Mouse (Mus musculus): ENCODE measurements around the gene C1qtnf4. TPM values are rescaled to one million over a fixed set of nuclear protein-coding genes. Genes with fewer than 3 reads are reported as not detected.

The C1qtnf4 gene
- total RNA-seq (2015; ENCODE audit: low replicate concordance) (not detected in 2 replicates), total RNA-seq (2017; ENCODE audit: low replicate concordance) (not detected in 2 replicates)

DNA sequence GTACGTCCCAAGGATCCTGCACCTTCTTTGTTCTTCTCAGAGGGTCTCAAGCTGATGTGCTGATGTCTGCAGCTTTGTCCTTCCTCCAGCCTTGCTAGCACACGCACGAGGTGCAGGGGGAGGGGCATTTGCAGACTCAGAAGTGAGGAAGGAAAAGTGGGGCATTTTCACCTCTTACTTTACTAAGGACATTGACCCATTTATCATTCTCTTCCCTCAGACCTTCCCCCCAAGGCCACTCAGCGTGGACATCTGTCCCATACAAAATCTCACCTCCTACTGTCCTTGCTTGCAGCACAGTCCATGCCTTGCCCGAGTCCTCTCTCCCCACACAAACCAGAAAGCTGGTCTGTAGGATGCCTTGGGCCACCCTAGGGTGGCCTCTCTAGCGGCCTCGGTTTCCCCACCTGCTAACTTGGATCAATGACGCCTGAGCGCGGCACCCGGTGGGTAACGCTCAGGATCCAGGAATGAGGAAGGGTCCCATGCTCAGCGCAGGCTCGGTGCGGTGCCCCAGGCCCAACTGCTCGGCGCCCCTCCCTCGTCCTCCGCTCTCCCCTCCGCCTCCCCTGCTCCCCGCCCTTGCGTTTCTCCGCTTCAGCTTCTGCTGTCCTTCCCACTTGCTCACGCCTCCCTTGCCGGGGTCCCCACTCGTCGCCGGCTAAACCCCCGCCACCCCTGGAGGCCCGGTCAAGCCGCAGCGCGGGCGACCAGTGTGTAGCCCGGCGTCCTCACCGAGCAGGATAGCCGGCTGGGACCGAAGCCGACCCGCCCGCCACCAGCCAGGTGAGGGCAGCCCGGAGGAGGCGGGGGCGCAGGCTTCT is at the start of gene C1qtnf4:
TSS of gene C1qtnf4 (plus strand) at position 643 of the 824 bp plus-strand sequence.
- ATAC-seq (replicated peaks; ENCODE audit: low FRiP score, poor library complexity, severe bottlenecking) = no peak

DNA sequence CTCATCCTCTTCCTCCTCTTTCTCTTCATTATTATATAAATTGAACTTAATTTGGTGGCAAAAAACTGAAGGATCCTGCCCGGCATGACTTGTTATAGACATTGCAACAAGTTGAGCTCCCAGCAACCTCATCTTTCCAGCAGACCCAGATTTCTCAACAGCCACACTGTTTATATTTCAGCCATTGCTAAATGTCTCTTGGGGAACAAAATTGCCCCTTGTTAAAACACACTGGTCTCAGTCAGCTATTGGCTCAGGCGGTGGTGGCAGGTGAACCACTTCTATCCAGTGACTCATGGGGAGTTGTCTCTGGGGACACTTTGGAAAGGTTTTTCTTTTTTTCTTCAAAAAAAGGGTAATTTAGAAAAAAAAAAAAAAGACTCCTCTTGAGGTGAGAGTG is 47.0 kb upstream of the C1qtnf4 start:
- no peak for ATAC-seq (replicated peaks; ENCODE audit: low FRiP score, poor library complexity, severe bottlenecking)

DNA sequence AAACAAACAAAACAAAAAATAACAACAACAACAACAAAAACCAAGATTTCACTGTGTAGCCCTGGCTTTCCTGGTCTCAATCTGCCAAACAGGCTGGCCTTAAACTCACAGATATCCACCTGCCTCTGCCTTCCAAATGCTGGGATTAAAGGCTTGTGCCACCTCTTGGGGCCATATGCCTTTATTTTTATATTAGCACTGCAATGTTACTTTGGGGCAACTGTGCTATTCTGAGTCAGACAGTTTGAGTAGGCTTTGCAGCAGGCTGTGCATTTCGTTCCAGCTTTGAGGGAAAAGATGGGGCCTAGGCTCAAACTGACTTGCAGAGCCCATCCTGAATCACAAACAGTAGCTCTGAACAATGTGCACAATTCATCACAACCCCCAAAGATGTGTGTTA is 42.0 kb upstream of the C1qtnf4 start:
- ATAC-seq (replicated peaks; ENCODE audit: low FRiP score, poor library complexity, severe bottlenecking) = no peak

DNA sequence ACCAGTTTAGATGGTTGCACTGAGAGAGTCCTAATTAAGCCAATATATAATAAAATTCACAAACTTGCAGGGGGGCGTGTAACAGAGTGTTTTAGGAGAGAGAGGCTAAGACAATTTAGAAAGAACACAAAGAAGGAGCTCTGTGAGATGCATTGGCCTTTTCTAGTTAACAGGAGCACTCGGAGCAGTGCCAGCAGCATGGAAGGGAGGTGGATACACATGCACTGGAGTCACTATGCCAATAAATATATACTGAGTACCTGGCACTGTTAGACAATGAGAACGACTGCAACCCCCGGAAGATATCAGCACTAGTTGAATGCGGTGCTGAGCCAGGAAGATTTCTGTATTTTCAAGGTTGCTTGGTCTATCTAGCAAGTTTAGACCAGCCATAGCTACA is 41.4 kb upstream of the C1qtnf4 start:
- no peak for ATAC-seq (replicated peaks; ENCODE audit: low FRiP score, poor library complexity, severe bottlenecking)

DNA sequence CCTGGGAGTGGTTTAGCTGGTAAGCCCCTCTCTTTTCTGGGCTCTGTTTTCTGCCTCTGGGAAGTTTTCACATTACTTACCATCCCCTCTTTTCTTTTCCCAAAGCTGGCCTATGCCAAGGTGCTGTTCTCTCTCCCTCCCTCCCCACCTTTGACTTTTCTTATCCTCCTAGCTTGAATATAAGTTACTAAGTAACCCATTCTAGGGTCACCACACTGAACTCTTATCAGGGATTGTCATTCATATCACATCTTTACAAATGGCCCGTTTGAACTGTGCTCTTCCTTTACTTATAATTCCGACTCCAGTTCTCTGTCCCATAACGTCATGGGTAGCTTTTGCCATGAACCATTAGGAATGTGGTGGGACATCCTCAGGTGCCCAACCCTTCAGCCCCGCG is 40.4 kb upstream of the C1qtnf4 start:
- no peak for ATAC-seq (replicated peaks; ENCODE audit: low FRiP score, poor library complexity, severe bottlenecking)

DNA sequence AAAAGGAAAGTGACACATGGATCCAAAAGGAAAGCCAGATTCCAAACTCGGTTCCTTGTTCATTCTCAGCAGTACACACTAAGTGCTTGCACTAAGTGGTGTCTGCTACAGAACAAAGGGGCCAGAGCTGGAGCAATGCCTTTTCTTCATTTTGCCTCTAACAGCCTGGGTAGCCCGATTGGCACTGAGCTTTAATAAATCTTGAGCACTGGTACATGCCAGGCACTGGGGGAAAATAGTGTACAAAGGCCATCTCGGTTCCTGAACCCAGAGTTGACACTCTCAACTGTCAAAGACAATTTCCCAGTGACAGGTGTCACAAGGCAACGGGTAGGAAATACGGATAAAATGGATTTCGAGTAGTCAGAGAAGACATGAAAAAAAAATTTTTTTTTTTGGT is 39.5 kb upstream of the C1qtnf4 start:
- no peak for ATAC-seq (replicated peaks; ENCODE audit: low FRiP score, poor library complexity, severe bottlenecking)

DNA sequence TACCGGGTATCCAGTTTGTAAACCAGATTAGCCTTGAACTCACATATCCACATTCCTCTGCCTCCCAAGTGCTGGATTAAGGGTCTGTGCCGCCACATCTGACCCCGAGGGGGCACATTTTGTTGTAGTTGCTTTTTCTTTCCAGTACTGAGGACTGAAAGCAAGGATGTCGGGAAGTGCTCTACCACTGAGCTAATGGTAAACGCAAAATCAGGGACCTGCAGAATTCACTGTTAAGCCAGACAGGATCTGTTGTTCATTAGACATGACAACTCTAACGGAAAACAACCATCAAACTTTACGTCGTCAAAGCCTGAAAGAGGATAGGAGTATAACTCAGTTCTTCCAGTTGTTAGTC is 39.1 kb upstream of the C1qtnf4 start:
- ATAC-seq (replicated peaks; ENCODE audit: low FRiP score, poor library complexity, severe bottlenecking) = peak; percentile 45

DNA sequence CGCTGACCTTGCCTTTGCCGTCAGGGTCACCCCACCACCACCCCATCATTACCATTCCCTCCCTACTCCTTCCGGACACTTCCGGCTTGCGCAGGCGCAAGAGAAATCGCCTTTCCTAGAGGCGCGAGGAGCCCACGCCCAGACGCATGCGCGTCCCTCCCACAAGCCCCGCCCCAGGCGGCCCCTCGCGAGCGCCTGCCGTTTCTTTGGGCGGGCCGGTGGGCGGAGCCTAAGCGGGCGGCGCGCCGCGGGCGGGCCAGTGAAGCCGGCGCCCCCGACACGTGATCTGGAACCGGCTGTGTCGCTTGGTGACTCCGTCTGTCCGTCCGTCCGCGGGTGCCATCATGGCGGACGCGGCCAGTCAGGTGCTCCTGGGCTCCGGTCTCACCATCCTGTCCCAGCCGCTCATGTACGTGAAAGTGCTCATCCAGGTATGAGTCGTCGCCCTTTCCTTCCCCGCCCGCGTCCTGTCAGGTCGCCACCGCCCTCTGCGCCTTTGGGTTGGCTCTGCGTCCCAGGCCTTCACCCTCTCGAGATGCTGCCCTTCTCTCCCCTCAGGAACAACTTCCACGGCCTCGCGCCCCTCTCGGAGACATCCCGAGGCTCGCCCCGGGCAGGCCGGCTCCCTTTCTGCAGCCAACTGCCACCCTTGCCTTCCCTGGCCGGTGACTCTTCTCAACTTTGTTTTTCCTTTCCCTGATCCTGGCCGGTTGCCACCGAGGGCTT is 38.5 kb upstream of the C1qtnf4 start, which contains the start of gene Mtch2:
TSS of gene Mtch2 (plus strand) at position 201 of the 726 bp plus-strand sequence.
- ATAC-seq (replicated peaks; ENCODE audit: low FRiP score, poor library complexity, severe bottlenecking) = peak; percentile 92

DNA sequence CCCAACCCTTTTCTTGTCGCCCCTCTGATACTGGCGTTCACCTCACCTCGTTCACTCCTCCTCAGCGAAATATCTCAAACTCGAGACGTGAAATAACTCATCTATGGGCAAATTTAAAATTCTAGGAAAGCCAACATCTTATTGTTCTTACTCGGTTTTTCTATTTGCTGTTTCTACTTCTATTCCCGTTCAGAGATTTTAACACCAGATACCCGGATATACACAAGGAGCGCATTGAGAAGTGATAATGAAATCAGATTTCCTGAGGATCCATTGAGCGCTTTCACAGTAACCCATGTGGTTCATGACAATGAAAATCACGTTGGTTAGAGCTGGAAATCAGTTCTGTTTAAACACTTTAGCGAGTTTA is 38.0 kb upstream of the C1qtnf4 start:
- ATAC-seq (replicated peaks; ENCODE audit: low FRiP score, poor library complexity, severe bottlenecking) = no peak

DNA sequence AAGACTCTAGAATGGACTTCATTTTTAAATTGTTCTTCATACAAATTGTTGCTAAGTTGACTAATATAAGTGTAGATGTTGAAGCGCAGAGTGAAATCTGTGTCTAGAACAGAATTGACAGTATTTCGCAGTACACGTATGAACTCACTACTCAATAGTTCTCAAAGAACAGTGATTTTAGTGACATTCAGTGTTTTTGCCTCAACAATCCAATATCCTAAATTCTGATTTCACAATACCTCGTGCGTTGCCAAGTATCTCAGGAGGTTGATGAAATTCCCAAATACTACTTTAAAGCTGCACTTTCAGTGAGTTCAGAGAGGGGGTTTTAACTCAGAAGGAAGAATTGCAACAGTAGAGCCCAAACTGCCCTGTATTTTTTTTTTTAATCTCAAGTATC is 37.3 kb upstream of the C1qtnf4 start:
- ATAC-seq (replicated peaks; ENCODE audit: low FRiP score, poor library complexity, severe bottlenecking) = no peak

DNA sequence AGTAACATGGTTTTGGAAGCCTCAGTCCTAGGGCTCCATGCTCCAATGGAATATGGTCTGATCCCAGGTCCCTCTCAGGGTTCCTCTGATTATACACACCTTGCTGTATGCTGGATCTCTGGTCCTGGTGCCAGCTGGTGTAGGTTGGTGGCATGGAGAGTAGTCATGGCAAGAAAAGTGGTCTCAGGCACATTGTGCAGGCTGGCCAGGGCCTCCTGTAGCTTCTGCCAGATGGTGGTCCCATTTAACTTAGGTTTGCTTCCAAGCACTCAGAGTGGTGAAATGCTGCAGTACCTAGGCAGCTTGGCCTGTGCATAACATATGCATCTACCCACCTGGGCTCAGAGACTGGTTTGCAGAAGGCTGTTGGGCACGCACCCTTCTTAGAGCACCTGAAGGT is 35.3 kb upstream of the C1qtnf4 start:
- no peak for ATAC-seq (replicated peaks; ENCODE audit: low FRiP score, poor library complexity, severe bottlenecking)

DNA sequence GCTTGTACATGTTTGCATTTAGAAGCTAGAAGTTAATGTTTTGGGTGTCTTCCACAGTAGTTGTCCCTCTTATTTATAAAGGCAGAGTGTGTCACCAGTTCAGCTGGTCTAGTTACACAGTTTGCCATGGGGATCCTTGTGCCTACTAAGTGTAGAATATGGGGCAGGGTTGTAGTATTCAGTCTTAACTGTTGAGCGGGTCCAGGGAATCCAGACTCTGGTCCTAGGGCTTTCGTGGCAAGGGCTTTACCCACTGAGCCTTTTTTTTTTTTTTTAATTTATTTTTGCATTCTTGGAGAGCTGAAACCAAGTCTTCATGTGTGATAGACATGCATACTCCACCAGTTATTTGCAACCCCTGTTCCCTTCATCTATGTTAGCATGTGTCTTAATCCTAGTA is 24.2 kb upstream of the C1qtnf4 start:
- ATAC-seq (replicated peaks; ENCODE audit: low FRiP score, poor library complexity, severe bottlenecking) = no peak

DNA sequence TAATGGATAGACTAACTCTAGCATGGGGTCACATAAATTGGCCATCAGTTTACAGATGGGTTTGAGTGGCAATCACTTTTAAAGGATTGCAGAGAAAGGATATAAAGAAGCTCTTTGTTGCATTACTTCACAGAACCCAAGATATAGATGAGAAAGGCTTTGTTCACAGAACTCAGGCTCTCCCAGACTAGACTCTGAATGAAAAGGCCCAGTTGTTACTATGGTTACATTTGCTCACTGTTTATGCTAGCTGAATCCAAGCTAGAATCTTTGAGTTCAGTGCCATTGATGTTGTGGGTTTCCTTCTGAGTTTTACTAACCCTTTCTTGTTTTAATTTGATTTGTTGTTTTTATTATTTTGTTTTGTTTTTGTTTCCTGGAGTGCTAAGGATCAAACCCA is 21.5 kb upstream of the C1qtnf4 start:
- no peak for ATAC-seq (replicated peaks; ENCODE audit: low FRiP score, poor library complexity, severe bottlenecking)

DNA sequence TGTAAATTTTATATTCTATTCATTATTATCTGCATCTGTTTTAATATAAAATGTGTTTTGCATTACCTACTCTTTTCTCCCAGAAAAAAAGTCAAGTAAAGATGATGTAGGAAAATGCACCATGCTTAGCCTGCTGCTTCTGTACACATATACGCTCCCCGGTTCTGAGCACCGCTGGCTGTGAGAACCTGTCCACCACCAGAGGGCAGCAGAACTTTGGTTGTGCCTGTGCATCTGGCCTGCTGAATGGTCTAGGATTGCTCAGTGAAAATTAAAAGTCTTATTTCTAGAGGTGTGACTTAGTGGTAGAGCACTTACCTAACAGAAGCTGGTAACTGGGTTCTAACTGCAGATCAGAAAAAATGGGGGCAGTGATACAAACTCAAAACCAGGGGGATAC is 19.1 kb upstream of the C1qtnf4 start:
- peak; percentile 77 for ATAC-seq (replicated peaks; ENCODE audit: low FRiP score, poor library complexity, severe bottlenecking)

DNA sequence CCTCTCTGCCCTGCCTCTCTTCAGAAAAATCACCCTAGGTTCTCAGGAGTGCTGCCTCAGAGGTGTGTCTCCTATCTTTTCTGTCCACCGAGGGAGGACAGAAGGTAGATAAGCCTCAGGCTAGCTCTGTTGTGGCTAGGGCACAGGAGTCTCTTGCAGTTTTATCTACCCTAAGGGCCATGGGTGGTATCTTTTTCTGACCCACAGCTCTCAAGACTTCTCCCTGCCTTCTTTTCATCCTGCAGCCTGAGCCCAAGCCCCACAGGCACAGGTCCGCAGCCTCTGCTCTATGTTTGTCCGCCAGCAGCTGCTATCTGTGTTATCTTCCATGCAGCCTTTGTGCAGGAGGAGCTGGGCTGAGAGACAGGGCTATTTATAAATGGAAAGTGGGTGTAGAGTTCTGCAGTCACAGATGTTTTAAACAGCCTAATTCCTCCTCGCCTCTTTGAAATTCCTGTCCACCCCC is 15.5 kb upstream of the C1qtnf4 start:
- ATAC-seq (replicated peaks; ENCODE audit: low FRiP score, poor library complexity, severe bottlenecking) = peak; percentile 71

DNA sequence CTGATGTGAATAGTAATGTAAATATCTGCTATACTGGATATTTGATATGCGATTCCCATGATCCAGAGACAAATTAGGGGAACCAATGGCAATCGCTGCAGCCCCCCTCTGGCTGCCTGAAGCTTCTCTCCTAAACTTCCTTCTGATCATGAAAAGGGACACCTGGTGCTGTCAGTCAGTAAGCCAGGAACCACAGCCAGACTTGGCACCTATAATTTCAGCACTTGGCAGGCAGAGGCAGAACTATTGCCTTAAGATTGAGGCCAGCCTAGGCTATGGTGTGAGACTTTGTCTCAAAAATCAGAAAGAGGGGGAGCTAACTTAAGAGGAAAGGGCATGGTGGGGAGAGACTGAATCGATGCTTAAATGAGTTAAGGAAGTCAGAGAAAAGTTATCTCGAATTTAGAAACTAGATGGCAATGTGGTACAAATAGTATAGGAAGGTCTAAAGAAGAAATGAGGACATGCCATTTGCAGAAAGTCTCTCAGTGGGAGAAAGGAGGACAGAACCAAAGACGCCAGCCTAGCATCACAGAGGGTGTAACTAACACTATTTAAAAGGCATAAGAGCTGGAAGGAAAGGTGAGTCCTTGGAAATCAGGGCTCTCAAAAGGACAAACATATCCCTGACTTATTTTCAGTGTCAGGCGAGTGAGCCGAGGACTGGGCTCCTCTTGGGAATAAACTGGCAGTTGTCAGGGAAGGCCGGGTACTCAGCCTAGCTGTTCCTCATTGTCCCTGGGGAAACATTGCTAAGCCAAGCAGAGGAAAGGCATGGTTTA is 14.3 kb upstream of the C1qtnf4 start:
- ATAC-seq (replicated peaks; ENCODE audit: low FRiP score, poor library complexity, severe bottlenecking) = no peak

DNA sequence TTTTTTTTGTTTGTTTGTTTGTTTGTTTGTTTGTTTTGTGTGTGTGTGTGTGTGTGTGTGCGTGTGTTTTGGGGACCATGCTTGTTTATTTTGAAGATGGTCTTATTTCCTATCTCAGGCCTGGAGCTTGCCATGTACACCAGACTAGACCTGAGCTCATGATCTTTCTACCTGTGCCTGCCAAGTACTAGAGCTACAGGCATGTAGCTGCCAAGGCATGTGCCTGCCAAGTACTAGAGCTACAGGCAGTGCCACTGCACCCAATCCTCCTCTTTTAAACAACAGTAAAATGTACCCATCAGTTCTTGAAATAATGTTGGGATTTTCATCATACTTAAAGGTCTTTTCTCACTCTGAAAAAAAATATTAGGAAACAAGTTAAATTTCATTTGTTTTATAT is 11.6 kb upstream of the C1qtnf4 start:
- no peak for ATAC-seq (replicated peaks; ENCODE audit: low FRiP score, poor library complexity, severe bottlenecking)

DNA sequence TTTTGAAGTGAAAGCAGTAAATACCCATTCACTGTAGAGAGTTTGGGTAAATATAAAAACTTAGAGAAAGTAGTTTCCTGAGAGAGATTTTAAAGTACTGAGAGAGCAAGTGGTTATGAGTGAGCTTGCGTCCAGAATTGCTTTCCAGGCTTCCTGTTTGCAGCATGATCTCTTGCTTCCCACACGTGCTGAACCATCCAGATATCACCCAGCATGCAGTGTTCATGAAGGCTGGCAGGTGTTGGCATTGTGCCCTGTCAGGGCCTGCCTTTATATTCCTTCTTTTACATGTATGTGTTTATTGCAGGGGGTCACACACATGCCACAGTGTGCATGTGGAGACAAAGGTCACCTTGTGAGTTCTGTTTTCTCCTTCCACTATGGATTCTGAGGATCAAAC is 10.4 kb upstream of the C1qtnf4 start:
- ATAC-seq (replicated peaks; ENCODE audit: low FRiP score, poor library complexity, severe bottlenecking) = no peak

DNA sequence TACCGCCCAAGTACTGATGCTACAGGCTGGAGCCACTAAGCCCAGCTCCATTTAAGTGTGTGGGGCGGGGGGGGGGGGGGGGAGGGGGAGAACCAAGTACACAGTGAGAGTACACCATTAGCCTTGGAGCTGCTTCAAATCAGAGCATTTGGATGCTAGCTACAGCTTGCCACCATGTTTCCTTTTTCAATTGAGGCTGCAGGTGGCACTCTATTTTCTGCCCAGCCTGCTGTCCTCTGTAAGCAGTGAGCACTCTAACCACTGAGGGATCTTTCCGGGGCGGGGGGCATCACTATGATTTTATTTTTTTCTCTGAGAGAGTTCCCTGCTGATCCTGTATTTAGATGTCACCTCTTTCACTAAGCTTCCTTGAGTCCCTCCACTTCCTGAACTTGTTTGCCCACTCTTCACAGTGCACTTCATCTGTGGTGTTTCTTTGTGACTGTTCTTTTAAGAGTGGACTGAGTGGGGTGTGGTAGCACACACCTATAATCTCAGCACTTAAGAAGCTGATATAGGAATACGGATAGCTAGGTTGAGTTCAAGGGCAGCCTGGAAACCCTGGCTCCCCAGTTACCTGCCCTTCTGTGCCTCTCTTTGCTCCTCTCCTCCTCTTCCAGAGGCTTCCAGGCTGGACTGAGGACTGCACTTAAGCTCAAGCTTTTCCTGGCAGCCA is 7.9 kb upstream of the C1qtnf4 start:
- no peak for ATAC-seq (replicated peaks; ENCODE audit: low FRiP score, poor library complexity, severe bottlenecking)

DNA sequence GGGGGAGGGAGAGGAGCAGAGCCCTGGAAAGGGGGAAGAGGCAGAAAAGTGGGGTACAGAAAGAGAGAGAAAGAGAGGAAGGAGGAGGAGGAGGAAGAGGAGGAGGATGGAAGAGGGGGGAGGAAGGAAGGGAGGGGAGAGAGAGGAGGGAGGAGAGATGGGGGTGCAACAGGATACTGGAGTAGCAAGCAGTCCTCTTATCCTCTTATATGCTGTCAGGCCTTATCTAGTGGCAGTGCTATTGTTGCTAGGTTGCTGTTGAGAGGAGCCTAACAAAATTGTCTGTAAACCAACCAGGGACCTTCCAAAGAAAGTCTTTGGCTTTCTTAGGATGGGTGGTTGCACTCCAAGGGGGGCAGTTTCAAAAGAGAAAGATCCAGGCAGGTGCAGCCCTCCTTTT is 6.2 kb upstream of the C1qtnf4 start:
- no peak for ATAC-seq (replicated peaks; ENCODE audit: low FRiP score, poor library complexity, severe bottlenecking)
